Mouse (Mus musculus) limb, embryonic 13.5 days (tissue): ENCODE measurements at regions not wholly inside any gene's neighbourhood (a gene's known extent, or its start where the extent isn't known, plus 50 kb on each side); places are given as distances from the start of the nearest gene placed in this dataset.

Experiments
- ATAC-seq: fragments of 200-750 bp; cut with Nextera tagmentation; 2 replicates; pipeline ENCODE4 v1.8.0; 2017; ENCODE audit warnings: low read depth, moderate number of reproducible peaks, moderate TSS enrichment; ENCODE audit not compliant: low FRiP score
- H3K27ac ChIP-seq: fragments of 300-500 bp; sonication (generic); 2 replicates; pipeline ENCODE4 v1.5.1; 2015; ENCODE audit warnings: inconsistent platforms, mild to moderate bottlenecking, moderate library complexity
- H3K27me3 ChIP-seq: fragments of 300-500 bp; sonication (generic); 2 replicates; pipeline ENCODE4 v1.6.1; 2015; ENCODE audit warnings: mild to moderate bottlenecking, inconsistent platforms
- H3K36me3 ChIP-seq: fragments of 300-500 bp; sonication (generic); 2 replicates; pipeline ENCODE4 v1.6.1; 2015; ENCODE audit warnings: inconsistent platforms, mild to moderate bottlenecking, moderate library complexity
- H3K4me1 ChIP-seq: fragments of 300-500 bp; sonication (generic); 2 replicates; pipeline ENCODE4 v1.6.1; 2015; ENCODE audit warnings: inconsistent platforms
- H3K4me2 ChIP-seq: fragments of 300-500 bp; sonication (generic); replicated peaks from 2 replicates; pipeline ENCODE4 v1.6.1; 2015; ENCODE audit warnings: inconsistent platforms, mild to moderate bottlenecking, moderate library complexity
- H3K4me3 ChIP-seq: fragments of 300-500 bp; sonication (generic); 2 replicates; pipeline ENCODE4 v1.5.1; 2015; ENCODE audit warnings: moderate library complexity, mild to moderate bottlenecking, inconsistent platforms
- H3K9ac ChIP-seq: fragments of 300-500 bp; sonication (generic); 2 replicates; pipeline ENCODE4 v1.6.1; 2015; ENCODE audit warnings: mild to moderate bottlenecking, inconsistent platforms
- H3K9me3 ChIP-seq: fragments of 300-500 bp; sonication (generic); 2 replicates; pipeline ENCODE4 v1.6.1; 2016; ENCODE audit warnings: inconsistent platforms
- WGBS: fragments of 180-500 bp; shearing (Covaris S2); methylation state at CpG from one replicate; pipeline ENCODE4 v1.1.7; 2015; 5-methylcytosine and 5-hydroxymethylcytosine counted together

DNA sequence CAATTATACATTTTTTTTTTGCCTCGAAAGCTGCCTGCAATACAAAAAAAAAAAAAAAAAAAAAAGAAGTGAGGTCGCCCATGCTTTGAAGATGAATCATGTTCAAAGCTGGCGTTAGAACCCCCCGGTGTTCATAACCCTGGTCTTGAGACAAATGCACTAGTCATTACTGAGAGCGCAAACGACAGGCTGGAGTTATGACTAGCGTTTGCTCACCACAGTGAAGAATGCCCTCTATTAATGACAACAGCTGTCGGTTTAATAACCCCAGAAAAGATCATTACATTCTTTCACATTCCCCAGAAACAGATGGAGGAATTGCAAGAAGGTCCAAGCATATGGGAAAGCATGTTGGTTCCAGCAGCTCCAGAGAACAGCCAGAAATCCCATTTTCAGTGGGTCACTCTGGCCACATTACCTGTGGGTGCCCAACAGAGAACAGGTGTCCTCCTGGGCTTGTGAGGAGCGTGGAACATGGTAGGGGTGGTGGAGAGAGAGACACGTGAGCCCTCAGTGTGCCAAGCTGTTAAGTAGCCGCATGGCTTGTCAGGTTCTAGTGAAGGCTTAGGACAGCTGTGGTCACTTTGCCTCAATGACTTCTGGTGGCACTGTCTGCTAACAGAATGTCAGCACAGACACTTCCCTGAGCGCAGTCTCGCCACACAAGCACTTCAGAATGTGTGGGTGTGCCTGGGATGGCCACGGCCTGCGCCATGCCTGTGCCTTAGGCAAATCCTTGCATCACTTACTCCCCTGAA lies 60.4 kb downstream of the Aipl1 start:
- Histone ChIP-seq H3K4me2 (no peak overlapping the region), H3K9ac (no peak overlapping the region), H3K4me3 (no peak overlapping the region), H3K9me3 (no peaks in the 10 kb centered on the region), H3K27ac (no peak overlapping the region), H3K4me1 (no peaks in the 10 kb centered on the region), H3K27me3 (no peaks in the 10 kb centered on the region; the same call in 1 of the 2 replicates), H3K36me3 (no peaks in the 10 kb centered on the region)
- 63% methylated on average over 15 of the region's 15 CpGs for WGBS
- 0 out of 2 replicates have a peak, but pooled peaks have one; percentile 24 for ATAC-seq

DNA sequence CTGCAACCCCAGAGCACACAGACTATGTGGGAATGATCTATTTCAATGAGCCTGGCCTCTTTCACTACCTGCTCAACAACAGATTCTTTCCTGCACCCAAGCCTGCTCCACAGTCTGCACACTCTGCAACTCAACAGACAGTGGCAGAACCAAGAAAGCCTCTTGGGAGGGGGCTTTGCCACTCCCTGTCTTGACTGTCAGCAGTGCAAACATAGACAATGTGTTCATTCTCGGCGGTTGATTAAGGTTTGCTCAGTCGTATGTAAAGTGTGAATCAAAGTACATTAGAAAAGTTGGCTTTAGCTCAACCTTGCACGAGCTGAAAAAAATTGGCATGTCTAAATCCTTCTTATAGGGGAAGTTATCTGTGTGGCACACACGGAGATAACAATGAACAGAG lies 66.0 kb downstream of the Aipl1 start:
- H3K36me3 ChIP-seq, result no peaks in the 10 kb centered on the region
- no peak for ATAC-seq
- H3K9ac ChIP-seq, result no peak overlapping the region
- H3K27me3 ChIP-seq, result no peaks in the 10 kb centered on the region; the same call in 1 of the 2 replicates
- H3K4me3 ChIP-seq, result no peak overlapping the region
- H3K4me1 ChIP-seq, result no peaks in the 10 kb centered on the region
- 87% methylated on average over 5 of the region's 5 CpGs for WGBS
- H3K27ac ChIP-seq, result no peak overlapping the region
- no peaks in the 10 kb centered on the region for H3K9me3 ChIP-seq
- no peak overlapping the region for H3K4me2 ChIP-seq

DNA sequence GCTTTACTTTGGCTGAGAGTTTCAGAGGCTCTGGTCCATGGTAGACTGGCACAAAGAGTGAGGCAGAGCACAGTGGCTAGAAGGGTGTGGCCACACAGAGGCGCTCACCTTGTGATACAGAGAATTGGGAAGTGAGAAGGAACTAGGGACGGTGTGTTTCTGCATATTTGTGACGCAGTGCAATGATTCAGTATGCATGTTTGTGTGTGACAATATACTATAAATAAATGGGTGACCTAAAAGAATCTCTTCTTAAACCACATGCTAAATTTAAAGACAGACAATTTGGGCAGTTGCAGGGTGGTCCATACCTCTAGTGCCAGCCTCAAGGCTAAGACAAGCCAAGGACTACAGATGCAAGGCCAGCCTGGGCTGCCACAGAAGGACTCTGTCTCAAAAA lies 75.0 kb downstream of the Aipl1 start:
- no peak overlapping the region for H3K27ac ChIP-seq
- no peak overlapping the region for H3K9ac ChIP-seq
- H3K9me3 ChIP-seq, result no peaks in the 10 kb centered on the region
- no peaks in the 10 kb centered on the region for H3K4me1 ChIP-seq
- ATAC-seq, result no peak
- WGBS, result 83% methylated on average over 3 of the region's 3 CpGs
- no peaks in the 10 kb centered on the region for H3K27me3 ChIP-seq
- no peak overlapping the region for H3K4me2 ChIP-seq
- H3K4me3 ChIP-seq, result no peak overlapping the region
- no peaks in the 10 kb centered on the region for H3K36me3 ChIP-seq

DNA sequence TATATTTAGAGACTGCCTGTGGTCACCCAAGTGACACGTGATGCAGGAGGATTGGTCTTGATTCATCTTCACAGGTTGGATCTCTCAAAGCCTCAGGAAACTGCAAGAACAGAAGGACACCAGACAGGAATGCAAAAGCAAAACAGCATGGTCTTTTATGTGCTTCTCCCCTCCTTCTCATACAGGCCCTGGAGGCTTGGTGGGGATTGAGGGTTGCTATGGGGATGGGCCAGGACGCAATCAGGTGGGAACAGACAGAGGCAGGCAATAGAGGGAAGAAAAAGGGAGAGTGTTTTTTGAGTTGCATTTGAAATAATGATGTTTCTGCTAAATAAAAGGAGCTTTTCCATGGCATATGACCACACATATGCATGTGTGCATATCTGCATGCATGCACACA lies 84.8 kb downstream of the Aipl1 start:
- no peak overlapping the region for H3K4me2 ChIP-seq
- no peaks in the 10 kb centered on the region for H3K27me3 ChIP-seq
- H3K9me3 ChIP-seq, result no peaks in the 10 kb centered on the region
- no peaks in the 10 kb centered on the region for H3K36me3 ChIP-seq
- H3K4me3 ChIP-seq, result no peak overlapping the region
- ATAC-seq, result no peak
- H3K9ac ChIP-seq, result no peak overlapping the region
- H3K27ac ChIP-seq, result no peak overlapping the region
- no peaks in the 10 kb centered on the region for H3K4me1 ChIP-seq
- 76% methylated on average over 2 of the region's 2 CpGs for WGBS

DNA sequence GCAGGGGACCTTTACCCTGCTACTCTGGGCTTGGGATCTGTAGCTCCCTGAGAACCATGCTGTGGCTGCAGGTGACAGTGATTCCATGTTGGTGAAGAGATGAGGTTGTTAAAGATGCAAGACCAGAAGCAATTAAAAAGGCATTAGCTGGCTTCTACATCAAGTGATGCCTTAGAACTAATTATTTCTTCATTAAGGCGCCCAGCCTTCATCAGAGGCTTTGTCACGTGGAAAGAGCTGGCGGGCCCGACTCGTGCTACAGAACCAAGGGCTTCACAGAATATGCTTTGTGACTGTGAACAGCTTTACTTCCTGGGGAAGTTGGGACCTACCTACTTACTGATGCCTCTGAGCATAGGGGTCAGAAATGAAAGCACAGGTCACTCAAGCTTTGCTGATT lies 90.1 kb downstream of the Aipl1 start:
- H3K9ac ChIP-seq, result no peak overlapping the region
- ATAC-seq, result no peak
- no peaks in the 10 kb centered on the region for H3K4me1 ChIP-seq
- H3K4me2 ChIP-seq, result no peak overlapping the region
- no peak overlapping the region for H3K27ac ChIP-seq
- no peaks in the 10 kb centered on the region for H3K36me3 ChIP-seq
- no peaks in the 10 kb centered on the region for H3K27me3 ChIP-seq
- no peaks in the 10 kb centered on the region for H3K9me3 ChIP-seq
- no peak overlapping the region for H3K4me3 ChIP-seq
- WGBS, result 79% methylated on average over 5 of the region's 5 CpGs

DNA sequence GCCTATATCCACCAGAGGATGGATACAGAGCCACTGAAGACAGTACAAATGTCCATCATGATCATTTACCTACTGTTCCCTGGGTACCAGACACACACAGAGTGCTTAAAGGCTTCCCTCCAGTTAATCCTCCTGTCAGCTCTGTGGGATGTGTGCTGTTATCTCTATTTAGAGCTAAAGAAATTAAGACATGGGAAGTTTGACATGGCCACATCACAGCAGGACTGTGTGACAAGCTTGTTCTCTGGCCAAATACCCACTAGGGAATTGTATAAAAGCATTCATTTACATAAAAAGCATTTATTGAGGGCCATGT lies 92.3 kb downstream of the Aipl1 start:
- ATAC-seq, result no peak

DNA sequence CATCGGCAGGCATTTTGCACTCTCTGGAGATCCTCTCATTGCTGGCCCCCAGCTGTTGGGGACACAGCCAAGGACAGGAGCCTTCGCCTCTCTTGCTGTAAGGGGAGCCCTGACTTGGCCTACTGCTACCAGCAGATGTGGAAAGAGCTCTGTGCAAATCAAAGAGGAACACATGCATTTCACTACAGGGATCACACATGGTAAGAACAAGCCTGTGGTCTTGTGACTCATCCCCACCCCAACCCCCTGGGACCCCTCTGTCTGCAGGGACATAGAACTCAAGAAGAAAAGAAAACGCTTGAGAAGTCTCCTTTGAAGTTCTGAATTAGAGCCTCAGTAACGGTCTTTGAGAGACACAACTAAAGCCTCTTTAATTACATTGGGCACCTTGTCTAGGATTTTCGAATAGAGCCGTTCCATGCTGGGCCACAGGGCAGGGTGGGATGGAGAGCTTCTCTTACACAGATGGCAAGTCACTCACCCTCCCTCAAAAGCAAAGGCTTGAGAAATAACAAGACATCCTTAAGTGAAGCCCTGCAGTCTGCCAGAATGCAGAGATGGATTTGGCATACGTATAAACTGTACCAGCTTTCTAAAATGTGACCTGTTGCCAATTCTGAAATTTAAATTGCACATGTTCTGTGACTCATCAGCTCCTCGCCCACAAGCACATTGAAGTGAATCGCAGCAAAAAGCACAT lies 92.8 kb downstream of the Aipl1 start:
- 47% methylated on average over 9 of the region's 9 CpGs for WGBS

More for the DNA sequence above, 92.3 kb downstream of the Aipl1 start:
- Histone ChIP-seq H3K4me2 (no peak overlapping the region), H3K4me1 (no peaks in the 10 kb centered on the region), H3K36me3 (no peaks in the 10 kb centered on the region), H3K27me3 (no peaks in the 10 kb centered on the region), H3K9ac (no peak overlapping the region), H3K9me3 (no peaks in the 10 kb centered on the region), H3K27ac (no peak overlapping the region), H3K4me3 (no peak overlapping the region)

DNA sequence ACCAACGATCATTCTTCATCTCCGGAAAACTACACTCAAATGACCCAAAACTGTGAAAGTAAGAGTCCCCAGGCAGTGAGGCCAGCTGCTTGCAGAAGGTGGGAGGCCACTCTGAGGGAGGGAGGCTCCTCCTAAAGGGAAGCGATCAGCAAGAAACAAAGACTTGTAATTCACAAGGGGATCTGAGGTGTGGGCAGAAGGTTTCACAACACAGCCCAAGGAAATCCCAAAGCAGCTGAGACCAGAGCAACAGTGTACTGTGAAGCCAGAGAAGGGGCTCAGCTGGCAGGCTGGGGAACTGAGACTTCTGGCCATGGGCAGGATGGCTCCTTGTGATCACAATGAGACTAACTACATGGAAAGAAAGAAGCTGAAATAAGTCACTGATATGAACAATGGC lies 93.8 kb downstream of the Aipl1 start:
- H3K9me3 ChIP-seq, result no peaks in the 10 kb centered on the region
- no peak overlapping the region for H3K9ac ChIP-seq
- WGBS, result 16% methylated on average over 3 of the region's 3 CpGs
- H3K27ac ChIP-seq, result no peak overlapping the region
- no peak for ATAC-seq
- no peaks in the 10 kb centered on the region for H3K4me1 ChIP-seq
- no peaks in the 10 kb centered on the region for H3K27me3 ChIP-seq
- no peaks in the 10 kb centered on the region for H3K36me3 ChIP-seq
- no peak overlapping the region for H3K4me2 ChIP-seq
- no peak overlapping the region for H3K4me3 ChIP-seq

More for the DNA sequence above, 92.8 kb downstream of the Aipl1 start:
- H3K4me3 ChIP-seq, result no peak overlapping the region
- no peaks in the 10 kb centered on the region for H3K27me3 ChIP-seq
- H3K9ac ChIP-seq, result no peak overlapping the region
- no peaks in the 10 kb centered on the region for H3K4me1 ChIP-seq
- no peak overlapping the region for H3K27ac ChIP-seq
- no peak; the same call in 1 of the 2 replicates for ATAC-seq
- no peaks in the 10 kb centered on the region for H3K36me3 ChIP-seq
- H3K4me2 ChIP-seq, result no peak overlapping the region
- no peaks in the 10 kb centered on the region for H3K9me3 ChIP-seq

DNA sequence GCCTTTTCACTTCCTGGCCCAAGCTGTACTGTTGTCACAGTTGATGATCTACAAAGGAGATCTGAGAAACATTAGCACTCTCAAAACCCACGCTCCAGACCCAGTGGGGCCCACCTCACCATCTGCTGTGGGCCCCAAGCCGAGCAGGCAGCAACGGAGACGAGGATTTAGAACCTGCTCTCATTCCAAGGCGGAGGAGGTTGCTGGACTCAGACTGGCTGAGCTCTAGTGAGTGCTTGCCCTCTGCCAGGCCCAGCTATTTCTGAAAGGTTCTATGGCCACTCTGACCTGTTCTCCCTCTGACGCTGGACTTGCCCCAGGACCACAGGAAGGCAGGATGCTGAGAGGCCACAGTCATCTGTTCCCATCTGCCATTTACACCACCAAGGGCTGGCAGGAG lies 98.2 kb downstream of the Aipl1 start:
- H3K4me1 ChIP-seq, result no peaks in the 10 kb centered on the region
- H3K4me2 ChIP-seq, result no peak overlapping the region
- H3K9ac ChIP-seq, result no peak overlapping the region
- H3K27me3 ChIP-seq, result no peaks in the 10 kb centered on the region
- no peak overlapping the region for H3K27ac ChIP-seq
- H3K4me3 ChIP-seq, result no peak overlapping the region
- no peaks in the 10 kb centered on the region for H3K9me3 ChIP-seq
- H3K36me3 ChIP-seq, result no peaks in the 10 kb centered on the region
- WGBS, result 73% methylated on average over 6 of the region's 6 CpGs
- ATAC-seq, result no peak

DNA sequence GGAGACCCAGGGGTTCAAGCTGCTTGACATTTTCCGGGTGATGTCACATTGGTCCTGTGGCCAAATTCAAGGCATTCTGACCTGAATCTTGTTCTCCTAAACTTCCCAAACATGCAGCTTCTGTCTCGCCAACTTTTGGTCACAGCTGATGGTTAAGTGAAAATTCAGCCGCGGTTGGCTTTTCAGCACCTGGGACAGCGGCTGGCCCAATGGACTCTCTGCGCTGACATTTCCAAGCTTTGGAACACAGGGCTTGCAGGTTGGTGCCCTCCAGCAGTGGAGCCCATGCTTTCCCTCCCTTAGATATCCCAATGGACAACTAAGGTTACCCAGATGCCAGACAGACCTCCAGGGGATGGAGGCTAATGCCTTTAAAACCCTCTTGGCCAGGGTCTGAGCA lies 100.2 kb downstream of the Aipl1 start:
- no peak overlapping the region for H3K9ac ChIP-seq

DNA sequence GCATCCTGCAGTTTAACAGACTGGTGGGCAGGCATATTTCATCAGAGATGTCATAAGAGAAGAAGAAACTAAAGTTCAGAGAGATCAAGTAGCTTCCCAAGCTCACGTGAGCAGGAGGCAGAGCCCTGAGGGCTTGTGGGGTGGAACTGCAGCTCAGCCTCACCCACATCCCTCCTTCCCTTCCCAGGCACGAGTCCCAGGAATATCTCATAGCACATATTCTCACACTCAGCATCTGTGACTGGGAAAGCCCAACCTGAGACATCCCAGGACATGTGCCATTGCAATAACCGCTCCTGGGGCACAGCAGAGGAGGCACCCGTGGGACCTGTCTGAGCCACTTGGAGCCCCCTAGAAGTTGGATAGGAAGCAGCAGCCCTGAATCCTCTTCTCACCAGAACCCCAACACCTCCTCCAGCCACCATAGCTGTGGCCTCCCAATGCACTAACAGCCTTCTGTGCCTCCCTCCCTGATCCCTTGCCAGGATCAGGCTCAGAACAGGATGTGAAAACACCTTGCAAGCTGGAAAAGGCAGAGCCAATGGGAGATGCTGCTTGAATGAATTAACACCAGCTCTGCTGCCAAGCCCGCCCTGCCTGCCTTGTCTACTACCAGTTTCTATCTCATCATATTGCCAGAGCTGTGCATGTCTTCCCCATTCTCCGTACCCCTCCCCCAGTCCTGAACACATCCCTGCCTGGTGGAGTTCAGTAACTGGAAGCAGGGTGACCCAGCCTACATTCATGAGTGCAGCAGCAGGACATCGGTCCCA lies 107.4 kb downstream of the Aipl1 start:
- Histone ChIP-seq H3K27me3 (no peaks in the 10 kb centered on the region), H3K4me3 (no peak overlapping the region), H3K9ac (no peak overlapping the region), H3K9me3 (no peaks in the 10 kb centered on the region), H3K4me1 (no peaks in the 10 kb centered on the region), H3K36me3 (no peaks in the 10 kb centered on the region), H3K4me2 (no peak overlapping the region), H3K27ac (no peak overlapping the region)
- no peak for ATAC-seq
- 66% methylated on average over 7 of the region's 7 CpGs for WGBS

More for the DNA sequence above, 100.2 kb downstream of the Aipl1 start:
- ATAC-seq, result no peak
- Histone ChIP-seq H3K27me3 (no peaks in the 10 kb centered on the region), H3K27ac (no peak overlapping the region), H3K36me3 (no peaks in the 10 kb centered on the region), H3K9me3 (no peaks in the 10 kb centered on the region), H3K4me2 (no peak overlapping the region), H3K4me1 (no peaks in the 10 kb centered on the region), H3K4me3 (no peak overlapping the region)
- 28% methylated on average over 6 of the region's 6 CpGs for WGBS

DNA sequence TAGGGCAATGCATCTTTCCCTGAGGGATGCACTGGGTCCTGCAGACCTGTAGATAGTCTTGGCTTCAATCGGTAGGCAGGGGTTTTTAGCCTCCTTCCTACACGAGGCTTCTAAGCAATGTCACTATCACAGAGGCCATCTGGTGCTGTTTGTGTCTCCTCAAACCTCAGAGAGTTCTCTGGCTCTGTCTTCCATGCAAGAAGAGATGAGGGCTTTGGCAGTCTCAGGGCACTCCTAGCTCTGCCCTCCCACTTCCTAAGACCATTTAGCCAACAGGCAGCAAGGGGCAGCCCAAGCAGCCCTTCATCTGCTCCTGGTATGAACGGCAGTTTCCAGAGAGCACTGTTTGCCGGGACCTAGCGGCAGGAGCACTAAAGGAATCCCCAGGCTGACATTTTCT lies 122.6 kb downstream of the Aipl1 start:
- Histone ChIP-seq H3K27ac (no peak overlapping the region), H3K9ac (no peak overlapping the region), H3K4me1 (no peaks in the 10 kb centered on the region), H3K9me3 (no peaks in the 10 kb centered on the region), H3K27me3 (no peaks in the 10 kb centered on the region), H3K4me2 (no peak overlapping the region), H3K36me3 (no peaks in the 10 kb centered on the region), H3K4me3 (no peak overlapping the region)
- no peak for ATAC-seq
- WGBS, result 16% methylated on average over 5 of the region's 5 CpGs
